Mouse (Mus musculus) megakaryocyte, embryonic 14.5 days (primary cell): ENCODE measurements at regions not wholly inside any gene's neighbourhood (a gene's known extent, or its start where the extent isn't known, plus 50 kb on each side); places are given as distances from the start of the nearest gene placed in this dataset.

ENCODE experiments used
- FLI1 ChIP-seq: IDR thresholded peaks from 2 replicates; pipeline ENCODE4 v1.6.1; 2012; ENCODE audit warnings: low read length, inconsistent platforms, mixed read lengths
- GATA1 ChIP-seq: IDR thresholded peaks from 3 replicates; pipeline ENCODE4 v1.6.1; 2012; ENCODE audit warnings: mixed read lengths, low read length, inconsistent platforms, borderline replicate concordance

DNA sequence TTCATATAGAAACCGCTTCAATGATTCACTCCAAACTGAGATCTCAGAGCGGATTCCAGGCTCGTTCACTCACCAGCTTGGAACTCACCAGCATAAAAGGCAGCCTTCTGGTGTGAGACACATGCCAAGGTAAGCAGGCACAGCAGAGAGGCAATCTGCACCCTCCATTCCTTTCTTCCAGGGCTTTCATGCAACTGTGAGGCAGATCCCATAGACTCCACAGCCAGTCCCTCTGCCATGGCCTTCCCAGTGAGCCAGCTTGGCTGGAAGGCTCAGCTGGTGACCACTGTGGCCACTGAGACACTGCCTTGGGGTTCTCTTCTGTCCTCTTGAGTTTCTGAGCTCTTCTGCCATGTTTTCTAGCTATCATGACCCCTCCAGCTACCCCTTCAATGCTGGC, 84.5 kb upstream of the Gm9887 start:
- TF ChIP-seq GATA1 (no peak), FLI1 (no peak)
